ENCODE assay signal across 21 mouse cellular contexts in the genomic region with DNA sequence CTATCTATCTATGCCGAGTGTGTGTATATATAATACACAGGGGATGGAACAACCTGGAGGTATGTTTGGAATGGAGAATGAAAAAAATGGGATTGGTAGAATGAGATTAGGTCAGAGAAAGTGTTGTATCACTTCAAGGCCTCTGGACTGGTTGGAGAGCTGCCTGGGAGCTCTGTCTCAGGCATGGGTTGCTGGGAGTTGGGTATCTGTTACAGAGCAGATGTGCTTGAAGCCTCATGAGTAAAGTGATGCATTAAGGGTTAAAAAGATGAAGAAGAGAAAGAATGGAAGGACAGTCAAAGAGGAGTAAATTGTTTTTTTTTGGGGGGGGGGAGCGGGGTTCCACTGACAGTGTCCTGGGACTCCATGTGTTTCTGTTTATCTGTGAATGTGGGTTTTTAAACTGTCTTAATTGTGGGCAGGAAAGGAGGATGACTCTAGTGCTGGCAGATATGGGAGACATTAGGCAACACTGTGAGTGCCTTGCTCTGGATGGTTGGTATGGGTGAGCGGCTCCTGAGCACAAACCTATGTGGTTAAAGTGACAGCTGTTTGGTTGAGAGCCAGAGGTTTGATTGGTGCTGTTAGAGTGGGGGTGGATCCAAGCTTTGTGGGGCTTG.
DNase-seq lines count a peak whose midpoint lies in the region; ATAC-seq lines count a peak whose summit lies in the region.
"Had no signal": no experiment of that assay in that cellular context is flagged by ENCODE, and none has a peak within 500 bp of the region (broad histone marks: within the 10 kb centered on the region; RNA-seq: fewer than 3 reads in every experiment).

No protein-coding gene starts in this region.

- ATAC-seq in hematopoietic stem cell, adult 5-6 weeks (replicated peaks in 1 of 2; ENCODE audit: insufficient read depth in 1 of 2, low FRiP score in 2 of 2, low TSS enrichment in 1 of 2, low read depth in 1 of 2, poor library complexity in 2 of 2, severe bottlenecking in 2 of 2) = peak; percentile 53 to 68
- ATAC-seq: CD4-positive, CD25-positive, alpha-beta regulatory T cell, adult 4 months; forebrain, embryonic 14.5 days; hindbrain, postnatal 0 days; intestine, embryonic 15.5 days had no signal

- peak; percentile 5 for DNase-seq in heart, adult 11 months
- DNase-seq in heart, adult 9 months (ENCODE audit: low spot score in 2 of 2) = no peak
- peak; percentile 80 for DNase-seq in MEL-GATA-1-ER (ENCODE audit: extremely low read depth, low read depth)
- no peak for DNase-seq in frontal cortex, postnatal 14 days (ENCODE audit: low spot score in 2 of 2)
- DNase-seq in kidney, postnatal 25 days = no peak
- DNase-seq in spleen, postnatal 36 days (ENCODE audit: low spot score in 2 of 2) = no peak
- DNase-seq: adrenal gland, postnatal 10 days; cerebellum, adult 11 months; cerebellum, adult 9-10 months; cerebellum, postnatal 36 days; embryo, embryonic 11 days; gastrocnemius, adult 2 months; gastrocnemius, postnatal 36 days; heart, postnatal 14 days; kidney, postnatal 14 days; thymus, postnatal 14 days had no signal

Comparison
In these comparisons a context has a peak if more than half of its experiments do, and no peak if none do; other contexts are left out.
1. DNase-seq: peak in heart, adult 11 months (single experiment) and MEL-GATA-1-ER (single experiment); none in heart, adult 9 months (0 of 2), frontal cortex, postnatal 14 days (0 of 2), kidney, postnatal 25 days (0 of 2) and spleen, postnatal 36 days (0 of 2).